Mouse (Mus musculus) C2C12 (cell line): ENCODE results near the gene Eepd1. TPM values are rescaled to one million over a fixed set of nuclear protein-coding genes. Genes with fewer than 3 reads are reported as not detected.

Source experiments
- H3K27me3 ChIP-seq: one replicate; pipeline ENCODE4 v1.6.1; 2011; ENCODE audit not compliant: control insufficient read depth, insufficient read depth, insufficient read length
- H3K36me3 ChIP-seq: one replicate; pipeline ENCODE4 v1.6.1; 2011; ENCODE audit not compliant: control insufficient read depth, insufficient read depth
- H3K4me3 ChIP-seq: one replicate; pipeline ENCODE4 v1.5.1; 2011; ENCODE audit warnings: mild to moderate bottlenecking, control low read depth; ENCODE audit not compliant: poor library complexity, insufficient read depth, severe bottlenecking
- H3K79me2 ChIP-seq: one replicate; pipeline ENCODE4 v1.6.1; 2011; ENCODE audit not compliant: control insufficient read depth, insufficient read depth
- H3K79me3 ChIP-seq: one replicate; pipeline ENCODE4 v1.6.1; 2011; ENCODE audit warnings: low read depth, control low read depth
- H3ac ChIP-seq: one replicate; pipeline ENCODE3; 2011; ENCODE audit warnings: low read depth; ENCODE audit not compliant: control insufficient read depth, insufficient read length
- CEBPB ChIP-seq: IDR thresholded peaks from one replicate; pipeline ENCODE4 v1.6.1; 2011; ENCODE audit warnings: low read depth, mild to moderate bottlenecking, control low read depth, moderate library complexity
- CTCF ChIP-seq: IDR thresholded peaks from one replicate; pipeline ENCODE4 v1.5.1; 2011; ENCODE audit not compliant: control insufficient read depth, insufficient read depth, insufficient read length
- FOSL1 ChIP-seq: IDR thresholded peaks from one replicate; pipeline ENCODE4 v1.8.0; 2011; ENCODE audit warnings: mild to moderate bottlenecking, low read length; ENCODE audit not compliant: poor library complexity, insufficient read depth, severe bottlenecking
- MAX ChIP-seq: IDR thresholded peaks from one replicate; pipeline ENCODE4 v1.6.1; 2011; ENCODE audit warnings: mild to moderate bottlenecking, control low read depth
- MYOD1 ChIP-seq: IDR thresholded peaks from one replicate; pipeline ENCODE4 v1.6.1; 2011; ENCODE audit warnings: low read depth; ENCODE audit not compliant: control insufficient read depth, insufficient read length
- MYOG ChIP-seq: IDR thresholded peaks from one replicate; pipeline ENCODE4 v1.6.1; 2011; ENCODE audit not compliant: control insufficient read depth, insufficient read length; ENCODE audit errors: extremely low read depth
- USF1 ChIP-seq: IDR thresholded peaks from one replicate; pipeline ENCODE4 v1.6.1; 2011; ENCODE audit warnings: low read depth, mild to moderate bottlenecking, control low read depth, moderate library complexity
- polyA plus RNA-seq: library from polyadenylated mRNA; unstranded; fragments of >200 nt; fragmentation: generic; extraction: Trizol; gene quantifications from one replicate; pipeline ENCODE4 v1.2.1, GENCODE M21; 2012; ENCODE audit warnings: missing spikeins

Eepd1 gene
- polyA plus RNA-seq, 1 experiment: 1.1 TPM

DNA sequence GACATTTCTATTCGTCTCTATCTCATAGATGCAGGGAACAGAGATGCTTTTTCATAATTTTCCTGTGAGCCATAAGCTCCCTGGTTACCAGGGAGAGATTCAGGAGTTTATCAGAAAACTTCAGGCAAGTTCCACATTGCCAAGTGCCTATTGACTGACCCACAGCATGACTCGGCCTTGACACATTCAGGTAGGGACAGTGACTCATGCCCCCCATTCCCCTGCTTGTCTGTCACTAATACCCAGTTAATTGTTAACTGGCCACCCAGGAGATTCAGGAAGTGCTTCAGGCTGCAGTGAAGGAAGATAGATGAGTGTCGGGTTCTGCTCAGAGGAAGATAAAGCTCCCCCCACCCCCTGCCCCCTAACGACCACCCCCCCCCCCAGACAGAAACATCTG lies 109.4 kb downstream of the Eepd1 start:
- TF ChIP-seq MYOD1 (no peak), CEBPB (no peak), MYOG (no peak), CTCF (no peak), FOSL1 (no peak), USF1 (no peak)
- Histone ChIP-seq H3K79me3 (no peaks in the 10 kb centered on the region), H3K27me3 (no peaks in the 10 kb centered on the region), H3K4me3 (no peak overlapping the region), H3ac (no peak overlapping the region), H3K79me2 (no peaks in the 10 kb centered on the region), H3K36me3 (no peaks in the 10 kb centered on the region)

DNA sequence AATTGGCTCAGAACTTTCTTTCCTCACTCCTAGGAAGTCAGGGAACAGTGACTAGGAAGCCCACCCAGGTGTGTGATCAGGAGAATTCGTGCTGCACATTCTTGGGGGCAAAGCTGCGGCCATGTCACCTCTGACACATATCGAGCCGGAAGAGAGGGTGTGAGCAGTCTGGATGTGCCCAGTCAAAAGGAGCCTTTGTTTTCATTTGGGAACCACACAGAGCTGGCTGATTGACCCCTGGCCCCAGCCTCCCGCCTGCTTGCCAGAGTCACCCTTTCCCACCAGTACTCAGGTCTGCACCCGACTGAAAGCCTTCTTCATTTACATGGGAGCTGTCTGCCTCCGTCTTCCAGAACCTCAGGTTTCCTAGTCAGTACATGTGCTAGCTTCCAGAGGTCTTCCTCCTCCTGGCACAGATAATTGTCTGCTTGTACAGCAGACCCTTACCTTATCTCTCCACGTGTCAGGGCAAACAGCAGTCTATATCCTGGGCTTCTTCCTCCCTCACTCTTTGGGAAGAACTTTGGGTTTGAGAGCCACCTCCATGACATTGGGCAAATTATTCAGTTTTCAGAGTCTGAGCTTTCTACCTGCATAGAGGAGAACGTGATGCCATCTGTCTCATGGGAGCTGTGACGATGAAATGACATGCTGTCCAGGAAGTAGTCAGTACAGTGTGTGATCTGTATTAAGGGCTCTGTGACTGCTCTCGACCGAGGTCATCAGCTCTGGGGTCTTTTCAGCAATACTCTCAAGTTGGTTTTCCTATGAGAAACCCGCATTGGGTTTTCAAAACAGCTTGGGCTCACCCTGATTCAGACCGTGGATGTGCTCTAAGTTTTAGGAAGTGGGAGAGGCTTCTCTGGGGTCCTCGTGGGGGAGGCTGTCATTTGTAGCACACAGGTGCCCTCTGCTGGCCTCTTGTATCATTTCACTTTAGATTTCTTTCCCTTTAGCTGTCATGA lies 110.3 kb downstream of the Eepd1 start:
- no peaks in the 10 kb centered on the region for H3K79me3 ChIP-seq
- no peak overlapping the region for H3K4me3 ChIP-seq
- TF ChIP-seq MAX (no peak), CTCF (peak; percentile 16), MYOG (no peak), FOSL1 (no peak)
- H3K79me2 ChIP-seq: no peaks in the 10 kb centered on the region
- no peaks in the 10 kb centered on the region for H3K36me3 ChIP-seq
- no peaks in the 10 kb centered on the region for H3K27me3 ChIP-seq
- H3ac ChIP-seq: no peak overlapping the region

GRCm38 (mm10) chr9:25592355-25592955 lies 111.1 kb downstream of the Eepd1 start:
- Histone ChIP-seq H3K79me2 (no peaks in the 10 kb centered on the region), H3ac (no peak overlapping the region), H3K4me3 (no peak overlapping the region), H3K27me3 (no peaks in the 10 kb centered on the region), H3K36me3 (no peaks in the 10 kb centered on the region), H3K79me3 (no peaks in the 10 kb centered on the region)
- no peak for TF ChIP-seq MAX
- TF ChIP-seq USF1: no peak
- no peak for TF ChIP-seq FOSL1
- no peak for TF ChIP-seq MYOD1
- TF ChIP-seq CEBPB: no peak
- no peak for TF ChIP-seq MYOG
- no peak for TF ChIP-seq CTCF

- H3K36me3 ChIP-seq: no peaks in the 10 kb centered on the region
- no peak overlapping the region for H3ac ChIP-seq
- no peak overlapping the region for H3K4me3 ChIP-seq
- H3K79me2 ChIP-seq: no peaks in the 10 kb centered on the region
- no peaks in the 10 kb centered on the region for H3K79me3 ChIP-seq
- H3K27me3 ChIP-seq: no peaks in the 10 kb centered on the region
- TF ChIP-seq MYOG (no peak), CTCF (no peak), CEBPB (no peak), MYOD1 (no peak), MAX (no peak), FOSL1 (no peak), USF1 (no peak)
Measured at GRCm38 (mm10) chr9:25624744-25625143, 143.4 kb downstream of the Eepd1 start.

DNA sequence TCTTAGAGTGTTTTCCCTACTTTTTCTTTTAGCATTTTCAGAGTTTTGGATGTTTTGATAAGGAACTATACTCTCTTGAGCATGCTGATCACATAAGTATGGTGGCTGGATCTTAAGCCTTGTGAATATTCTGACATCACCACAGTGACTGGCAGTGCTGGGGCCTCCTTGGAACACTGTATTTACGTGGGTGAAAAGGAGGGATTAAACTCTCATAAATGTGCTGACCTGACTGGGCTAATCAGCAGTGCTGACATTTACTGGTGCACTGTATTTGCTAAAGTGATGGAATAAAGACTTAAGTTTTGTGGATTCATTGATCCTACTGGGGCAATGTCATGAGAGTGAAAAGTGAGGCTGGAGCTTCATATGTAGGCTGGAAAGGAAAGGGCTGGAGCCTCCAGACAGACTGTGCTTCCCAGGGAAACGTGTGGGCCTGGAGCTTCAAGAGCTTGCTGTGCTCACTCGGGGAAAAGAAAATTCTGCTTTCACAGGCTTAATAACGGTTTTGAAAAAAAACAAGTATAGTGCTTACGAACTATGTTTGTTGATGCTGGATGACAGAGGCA lies 148.3 kb downstream of the Eepd1 start:
- H3K79me3 ChIP-seq: no peaks in the 10 kb centered on the region
- TF ChIP-seq MYOG: no peak
- no peak for TF ChIP-seq MYOD1
- no peak for TF ChIP-seq CTCF
- TF ChIP-seq USF1: no peak
- TF ChIP-seq MAX: no peak
- TF ChIP-seq FOSL1: no peak
- no peak for TF ChIP-seq CEBPB
- H3ac ChIP-seq: no peak overlapping the region
- no peak overlapping the region for H3K4me3 ChIP-seq
- H3K27me3 ChIP-seq: no peaks in the 10 kb centered on the region
- no peaks in the 10 kb centered on the region for H3K36me3 ChIP-seq
- H3K79me2 ChIP-seq: no peaks in the 10 kb centered on the region

Other genes with a start within 250 kb of the Eepd1 start
- 38.9 TPM for gene Sept7, start 229.1 kb upstream of the Eepd1 start, polyA plus RNA-seq